Mouse (Mus musculus) granulocyte monocyte progenitor cell, adult 5-6 weeks (primary cell): ENCODE results near the gene Slc4a10. TPM values are rescaled to one million over a fixed set of nuclear protein-coding genes. Genes with fewer than 3 reads are reported as not detected.

Experiments used
- ATAC-seq: replicated peaks from 2 replicates; pipeline ENCODE4 v1.8.0; 2016; ENCODE audit warnings: mild to moderate bottlenecking, moderate TSS enrichment, inconsistent platforms; ENCODE audit not compliant: poor library complexity, severe bottlenecking
- total RNA-seq, 2 experiments: library from RNA; stranded (forward) in 1 of 2; stranded (reverse) in 1 of 2; fragments of 200-712, 200-1000 nt in 1 of 2; fragments of >200 nt in 1 of 2; fragmentation: Nextera tagmentation in 1 of 2; gene quantifications; 2 replicates each; pipeline ENCODE4 v1.2.3; 2014 to 2017

Gene Slc4a10
- total RNA-seq, 2 experiments from 2014 or later, result not detected

- ATAC-seq, result no peak
These were observed 298.1 kb downstream of the Slc4a10 start for GRCm38 (mm10) chr2:62344367-62344766.

- no peak for ATAC-seq
These were observed 300.5 kb downstream of the Slc4a10 start for GRCm38 (mm10) chr2:62346771-62347170.

GRCm38 (mm10) chr2:62347762-62348161 lies 301.5 kb downstream of the Slc4a10 start:
- ATAC-seq, result no peak

GRCm38 (mm10) chr2:62352035-62352434 lies 305.8 kb downstream of the Slc4a10 start:
- ATAC-seq, result no peak

- ATAC-seq, result no peak
These were observed 309.5 kb downstream of the Slc4a10 start for GRCm38 (mm10) chr2:62355766-62356165.

GRCm38 (mm10) chr2:62356606-62357005 lies 310.3 kb downstream of the Slc4a10 start:
- ATAC-seq, result peak; percentile 44; the same call in 1 of the 2 replicates

- no peak for ATAC-seq
These were observed 311.0 kb downstream of the Slc4a10 start for GRCm38 (mm10) chr2:62357259-62357658.

- no peak for ATAC-seq
These were observed 314.6 kb downstream of the Slc4a10 start for GRCm38 (mm10) chr2:62360872-62361271.

GRCm38 (mm10) chr2:62361514-62361913 lies 315.3 kb downstream of the Slc4a10 start:
- no peak for ATAC-seq

- ATAC-seq, result no peak
These were observed 315.9 kb downstream of the Slc4a10 start for GRCm38 (mm10) chr2:62362211-62362610.

GRCm38 (mm10) chr2:62363606-62364005 lies 317.3 kb downstream of the Slc4a10 start:
- no peak for ATAC-seq

GRCm38 (mm10) chr2:62368349-62369053 lies 322.2 kb downstream of the Slc4a10 start:
- no peak for ATAC-seq

- no peak for ATAC-seq
These were observed 323.8 kb downstream of the Slc4a10 start for GRCm38 (mm10) chr2:62370048-62370447.

GRCm38 (mm10) chr2:62373692-62374091 lies 327.4 kb downstream of the Slc4a10 start:
- no peak for ATAC-seq

Other genes starting within 250 kb of the Slc4a10 start
- gene Tbr1, start 243.5 kb upstream of the Slc4a10 start, total RNA-seq (2014; fragmentation: Nextera tagmentation), result 0.49 TPM in 1 of 2 replicates, not detected in the other
- gene Tbr1, start 243.5 kb upstream of the Slc4a10 start, total RNA-seq (2017), result not detected in 2 replicates